Mouse (Mus musculus) G1E-ER4 (cell line): ENCODE data around the gene 0610010K14Rik. TPM values are rescaled to one million over a fixed set of nuclear protein-coding genes. Genes with fewer than 3 reads are reported as not detected.

Source experiments
- GATA1 ChIP-seq: IDR thresholded peaks from one replicate; pipeline ENCODE4 v1.8.0; 2012; ENCODE audit warnings: low read length, inconsistent platforms
- polyA plus RNA-seq: library from polyadenylated mRNA; stranded (reverse); fragments of >175 nt; gene quantifications from 2 replicates; pipeline ENCODE4 v1.2.3, GENCODE M21; 2012

0610010K14Rik gene
- polyA plus RNA-seq, 1 experiment, result 88.8 TPM

DNA sequence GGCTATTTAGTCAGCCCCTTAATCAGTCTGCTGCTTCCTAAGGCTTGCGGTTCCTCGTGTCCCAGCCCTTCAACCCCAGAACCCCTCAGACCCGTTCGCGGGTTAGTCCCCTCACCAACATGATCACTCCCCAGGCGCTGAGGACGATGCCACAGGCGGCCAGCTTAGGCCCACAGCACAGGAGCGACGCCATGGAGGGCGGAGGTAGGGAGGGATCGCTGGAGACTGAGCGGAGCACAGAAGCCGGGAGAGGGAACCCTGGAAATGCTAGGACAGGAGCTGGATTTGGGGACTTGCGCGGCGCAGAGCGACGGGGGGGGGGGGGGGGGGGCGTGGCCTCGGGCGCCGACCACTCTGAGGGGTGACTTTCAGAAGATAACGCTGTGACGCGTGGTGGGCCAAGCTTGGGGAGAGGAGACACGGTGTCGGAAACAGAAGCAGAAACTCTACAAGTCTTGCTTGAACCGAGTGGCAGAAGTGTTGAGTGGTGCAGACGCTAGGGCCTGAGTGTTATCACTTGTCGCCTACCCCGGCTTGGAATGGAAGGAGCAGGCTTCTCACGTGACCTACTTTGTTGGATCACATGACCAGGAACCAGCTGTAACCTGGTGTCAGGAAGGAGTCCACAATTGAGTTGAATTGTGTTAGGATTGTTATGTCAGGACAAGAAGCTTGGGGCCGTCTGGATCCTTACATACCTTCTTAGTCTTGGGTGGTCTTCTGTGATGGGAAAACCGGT, 2.0 kb upstream of the 0610010K14Rik start, which contains the start of the genes Gm21988 and Rnasek:
Gene Gm21988, minus strand, starts transcription at position 290 of the 739 bp plus-strand sequence.
Gene Rnasek, minus strand, starts transcription at position 302 of the 739 bp plus-strand sequence.
- TF ChIP-seq GATA1, result no peak

DNA sequence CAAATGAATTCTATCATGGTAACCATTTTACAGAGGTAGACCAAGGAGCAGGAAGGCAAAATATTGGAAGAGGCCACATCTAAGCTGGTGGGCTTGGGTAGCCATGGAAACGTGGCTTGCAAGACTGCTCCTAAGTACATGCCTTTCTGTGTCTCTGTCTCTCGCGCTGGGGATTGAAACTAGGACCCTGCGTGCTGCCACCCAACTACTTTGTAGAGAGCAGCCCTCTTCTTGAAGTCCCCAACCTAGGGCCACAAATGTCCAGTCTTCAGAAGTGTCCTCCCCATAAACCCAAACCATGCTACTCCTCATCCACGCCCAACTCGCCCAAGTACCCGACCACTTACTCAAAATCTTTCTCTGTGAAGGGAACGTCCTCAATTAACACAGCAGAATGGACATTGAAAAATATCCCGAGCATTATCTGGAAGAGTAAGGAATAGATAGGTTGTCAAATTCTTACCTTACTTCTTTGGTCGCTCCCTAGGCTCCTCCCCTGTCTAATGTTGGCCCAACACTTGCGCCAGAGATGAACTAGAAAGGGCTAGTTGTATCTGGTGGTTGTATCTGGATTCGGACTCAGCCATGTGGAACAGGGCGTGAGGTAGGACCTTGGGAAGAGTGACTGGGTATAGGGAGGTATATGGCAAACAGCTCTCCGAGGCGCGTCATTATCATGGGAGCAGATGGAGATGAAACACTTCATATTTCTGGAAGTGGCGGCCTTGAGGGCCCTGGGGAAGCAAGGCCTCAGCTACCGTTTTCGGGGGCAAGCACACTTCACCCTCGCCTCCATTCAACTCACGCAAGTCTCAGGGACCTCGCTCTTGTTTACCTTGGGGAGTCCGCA, 1.1 kb upstream of the 0610010K14Rik start:
- no peak for TF ChIP-seq GATA1

DNA sequence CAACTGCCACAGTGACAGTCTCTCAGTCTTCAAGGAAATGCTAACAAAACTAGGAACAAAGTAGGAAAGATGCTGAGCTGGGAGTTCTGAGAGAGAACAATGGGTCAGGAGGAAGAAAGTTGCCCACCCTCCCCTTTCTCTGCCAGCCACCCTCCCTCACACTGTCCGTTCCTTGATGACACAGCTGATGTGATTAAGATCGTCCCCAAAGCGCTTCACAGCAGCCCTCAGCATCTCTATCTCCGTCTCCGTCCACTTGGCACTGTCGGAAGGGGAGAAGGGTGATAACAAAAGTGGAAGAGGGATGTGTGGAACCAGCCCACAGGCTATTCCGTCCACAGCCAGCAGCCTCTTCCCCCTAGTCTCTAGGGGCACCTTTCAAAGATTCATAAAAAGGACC, 997 bp downstream of the 0610010K14Rik start:
- no peak for TF ChIP-seq GATA1

DNA sequence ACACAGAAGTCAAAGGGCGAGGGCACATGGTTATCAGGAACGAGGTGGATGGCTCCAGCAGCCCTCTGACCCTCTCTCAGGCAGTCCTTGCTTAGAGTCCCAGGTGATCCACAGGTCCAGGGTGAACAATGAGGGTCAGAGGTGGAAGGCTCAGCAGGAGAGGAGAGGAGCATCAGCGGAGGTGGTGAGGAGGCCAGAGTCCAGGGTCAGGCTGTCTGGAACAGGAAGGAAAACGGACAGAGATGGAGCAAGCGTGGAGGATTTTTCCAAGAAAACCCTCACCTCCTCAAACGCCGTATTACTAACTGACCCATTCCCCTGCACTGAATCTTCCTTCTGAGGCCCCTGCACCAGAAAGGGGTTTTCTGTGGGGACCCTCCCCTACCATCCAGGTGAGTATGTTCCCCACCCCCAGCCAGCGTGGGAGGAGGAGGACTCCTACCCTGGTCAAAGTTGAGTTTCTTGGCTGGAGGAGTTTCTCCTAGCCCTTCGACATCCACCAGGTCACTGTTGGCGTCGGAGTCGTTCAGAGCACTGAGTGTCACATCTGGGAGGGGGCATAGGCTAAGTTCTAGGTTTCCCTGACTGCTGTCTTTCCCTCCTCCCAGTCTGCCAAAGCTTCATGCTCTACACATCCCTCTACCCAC, 2.3 kb downstream of the 0610010K14Rik start:
- no peak for TF ChIP-seq GATA1

DNA sequence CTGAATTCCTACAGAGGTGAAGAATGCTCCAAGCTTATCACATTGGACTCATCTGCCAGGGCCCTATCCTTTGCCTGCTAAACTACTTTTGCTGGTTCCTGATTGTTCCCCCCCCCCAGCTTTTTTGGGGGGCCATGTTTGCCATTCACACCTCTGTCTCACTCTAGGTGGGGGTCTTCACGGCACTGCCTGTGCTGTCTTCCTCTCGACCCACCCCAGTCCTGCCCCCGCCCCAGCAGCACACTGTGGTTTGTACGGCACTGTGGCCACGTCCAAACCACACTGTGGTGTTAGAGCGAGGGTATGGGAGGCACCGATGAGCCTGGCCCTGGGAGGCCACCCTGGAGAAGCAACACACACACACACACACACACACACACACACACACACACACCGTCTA, 3.2 kb downstream of the 0610010K14Rik start:
- no peak for TF ChIP-seq GATA1

DNA sequence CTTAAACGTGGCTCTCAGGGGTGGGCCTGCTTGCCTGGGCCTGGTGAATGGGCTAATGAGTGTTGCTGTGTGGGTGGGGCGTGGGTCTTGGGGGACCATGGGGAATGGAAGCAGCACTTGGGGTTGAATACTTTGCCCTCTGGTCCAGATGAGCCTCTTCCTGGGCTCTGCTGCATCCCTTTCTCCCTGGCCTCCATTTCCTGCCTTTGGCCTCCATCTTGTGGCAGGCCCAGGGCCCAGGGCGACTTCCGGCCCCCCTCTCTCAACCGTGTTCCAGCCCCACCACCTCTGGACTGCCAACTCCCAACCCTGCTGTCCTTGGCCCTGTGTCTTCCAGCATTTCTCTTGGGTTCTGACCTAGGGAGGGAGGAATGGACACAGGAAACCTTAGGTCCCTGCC, 3.7 kb downstream of the 0610010K14Rik start:
- no peak for TF ChIP-seq GATA1

DNA sequence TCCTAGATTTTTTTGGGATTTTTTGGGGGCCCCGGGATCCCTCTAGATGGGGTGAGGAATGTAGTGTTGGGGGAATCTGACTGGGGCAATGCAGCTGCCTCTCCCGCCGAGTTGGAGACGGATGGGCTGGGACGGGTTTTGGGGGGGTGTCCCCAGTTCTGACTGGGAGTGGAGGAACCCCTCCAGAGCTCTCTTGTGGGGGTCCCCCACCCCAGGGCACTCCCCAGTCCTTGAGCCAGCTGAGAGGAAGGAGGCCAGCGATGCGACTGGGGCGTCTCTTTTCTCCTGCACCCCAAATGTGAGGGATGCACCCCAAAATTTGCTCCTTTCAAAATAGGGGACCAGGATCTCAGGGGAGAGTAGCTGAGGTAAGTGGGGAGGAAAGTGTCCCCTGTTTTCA, 4.7 kb downstream of the 0610010K14Rik start:
- no peak for TF ChIP-seq GATA1

DNA sequence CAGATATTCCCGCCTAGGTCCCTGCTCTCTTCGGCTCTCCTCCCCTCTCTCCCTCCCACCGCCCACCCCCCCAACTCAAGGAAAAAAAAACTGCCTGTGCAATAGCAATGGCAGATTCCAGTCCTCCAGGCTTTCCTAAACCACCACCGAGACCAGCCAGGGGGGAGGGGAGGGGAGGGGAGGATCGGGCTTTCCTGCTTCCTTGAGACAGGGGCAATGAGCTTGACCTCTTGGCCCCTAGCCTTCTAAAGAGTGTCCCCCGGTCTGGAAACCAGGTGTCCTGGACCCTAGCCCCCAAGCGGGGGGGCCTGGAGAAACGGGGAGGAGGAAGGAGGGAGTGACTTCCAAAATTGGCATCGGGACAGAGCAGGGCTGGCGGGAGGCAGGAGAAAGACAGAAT, 5.2 kb downstream of the 0610010K14Rik start:
- no peak for TF ChIP-seq GATA1

DNA sequence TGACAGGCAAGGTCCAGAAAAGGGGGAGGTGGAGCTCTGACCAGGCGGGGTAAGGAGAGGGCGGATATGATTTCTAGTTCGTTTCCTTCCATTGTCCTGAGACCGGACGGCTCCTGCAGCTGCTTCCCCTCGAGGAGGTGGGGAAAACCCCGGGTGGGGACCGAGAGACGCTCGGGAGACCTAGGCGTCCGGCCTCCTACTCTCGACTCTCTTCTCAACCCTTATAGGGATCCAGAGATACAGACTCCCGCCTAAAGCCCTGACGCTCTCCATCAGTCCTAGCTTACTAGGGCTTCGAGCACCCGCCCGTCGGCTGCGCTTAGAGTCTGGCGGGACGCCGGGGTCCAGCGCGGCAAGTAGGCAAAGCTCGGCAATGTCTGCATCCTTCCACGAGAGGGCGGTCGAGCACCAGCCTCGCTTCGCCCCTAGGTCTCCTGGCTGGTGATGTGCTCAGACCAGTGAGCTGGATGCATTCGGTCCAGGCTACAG, 7.4 kb downstream of the 0610010K14Rik start:
- TF ChIP-seq GATA1, result no peak

DNA sequence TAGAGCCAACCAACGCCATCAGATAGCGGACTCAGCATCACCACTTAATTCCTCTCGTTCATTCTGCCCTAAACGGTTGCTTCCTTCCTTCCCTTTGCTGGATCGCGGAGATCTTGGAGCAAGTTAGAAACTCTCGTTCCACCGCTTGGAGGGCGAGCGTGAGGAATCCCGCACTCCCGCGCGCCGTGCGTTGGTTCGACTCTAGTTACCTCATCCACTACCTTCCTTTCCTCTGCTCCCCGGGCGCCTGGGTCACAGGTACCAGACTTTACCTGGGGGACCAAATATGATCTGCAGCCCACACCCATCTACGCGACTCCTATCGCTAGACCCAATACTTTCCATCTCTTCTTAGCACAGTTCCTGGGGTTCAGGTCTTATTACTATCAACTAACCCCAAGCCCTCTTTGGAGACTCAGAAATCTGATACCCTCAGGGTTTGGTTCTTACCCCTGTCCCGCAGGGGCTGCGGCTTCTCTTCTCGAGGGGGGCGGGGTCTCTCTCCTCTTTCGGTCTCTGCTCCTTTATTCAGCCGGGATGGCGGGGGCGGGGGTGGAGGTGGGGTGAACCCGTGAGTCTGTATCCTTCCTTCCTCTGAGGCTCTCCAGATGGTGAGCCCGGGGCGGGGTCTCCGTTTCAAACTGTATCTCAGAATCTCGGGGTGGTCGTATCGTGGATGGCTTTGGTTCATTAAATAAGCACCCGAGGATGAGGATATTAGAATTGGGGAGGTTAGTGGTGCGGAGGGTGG, 8.3 kb downstream of the 0610010K14Rik start, which contains the start of gene Bcl6b:
Gene Bcl6b, minus strand, starts transcription at position 539 of the 751 bp plus-strand sequence.
- no peak for TF ChIP-seq GATA1

DNA sequence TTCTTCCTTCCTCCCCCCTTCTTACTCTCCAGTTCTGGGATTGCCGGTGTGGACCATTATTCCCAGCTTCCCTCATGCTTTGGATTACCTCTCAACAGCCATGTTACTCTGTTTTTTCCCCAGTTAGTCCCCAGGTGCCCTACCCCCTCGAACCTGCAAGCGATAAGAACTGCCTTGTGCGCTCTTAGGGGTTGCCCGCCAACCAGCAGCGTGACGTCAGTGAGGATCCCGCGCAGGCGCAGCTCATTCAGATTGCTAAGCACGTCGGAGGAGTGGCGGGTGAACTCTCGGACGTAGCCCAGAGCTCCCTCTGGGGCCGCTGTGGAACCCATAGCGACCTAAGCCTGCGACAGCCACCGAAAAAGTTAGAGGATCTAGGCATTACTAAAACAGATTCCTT, 8.9 kb downstream of the 0610010K14Rik start:
- TF ChIP-seq GATA1, result no peak

DNA sequence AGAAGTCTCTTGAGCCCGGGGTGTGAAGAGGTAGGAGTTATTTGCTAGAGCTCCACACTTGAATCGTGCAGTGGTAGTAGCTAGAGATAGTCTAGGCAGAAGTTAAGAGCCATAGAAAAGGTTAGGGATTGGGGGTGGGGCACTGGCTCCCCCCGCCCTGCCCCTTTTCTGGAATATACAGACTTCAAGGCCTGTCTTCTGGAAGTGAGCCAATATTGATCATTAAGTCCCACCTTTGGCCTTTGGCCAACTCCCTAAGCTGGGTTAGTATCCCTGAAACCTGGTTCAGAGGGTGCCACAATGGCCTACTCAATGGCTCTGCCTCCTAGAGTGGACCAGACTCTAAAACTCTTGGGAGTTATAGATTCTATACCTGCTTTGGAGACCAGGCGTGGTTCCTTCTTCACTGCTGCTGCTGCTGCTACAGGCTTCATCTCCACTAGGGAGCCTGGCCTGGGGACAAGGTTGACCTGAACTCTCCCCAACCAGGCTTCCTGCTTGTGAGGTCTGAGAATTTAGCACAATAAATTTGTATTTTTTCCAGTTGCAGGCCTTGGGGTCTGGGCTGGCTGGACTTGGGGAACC, 10.0 kb downstream of the 0610010K14Rik start:
- TF ChIP-seq GATA1, result no peak

DNA sequence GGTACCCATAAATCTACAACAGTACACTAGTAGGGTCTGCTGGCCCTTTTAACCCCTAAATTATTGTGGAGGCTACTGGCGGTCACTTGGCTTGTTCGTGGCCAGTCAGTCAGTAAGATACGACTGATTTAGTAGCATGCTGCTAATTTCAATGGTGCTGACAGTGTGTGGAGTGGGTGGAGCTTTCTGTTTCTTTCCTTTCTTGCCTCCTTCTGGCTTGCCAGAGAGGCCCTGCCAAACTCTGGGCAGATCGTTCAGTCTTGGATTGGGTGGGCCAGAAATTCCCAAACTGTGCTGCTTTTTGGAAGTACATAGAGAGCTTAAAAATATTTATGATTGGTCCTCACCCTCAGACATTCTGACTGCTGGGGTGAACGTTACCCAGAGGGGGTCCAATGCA, 10.6 kb downstream of the 0610010K14Rik start:
- no peak for TF ChIP-seq GATA1

DNA sequence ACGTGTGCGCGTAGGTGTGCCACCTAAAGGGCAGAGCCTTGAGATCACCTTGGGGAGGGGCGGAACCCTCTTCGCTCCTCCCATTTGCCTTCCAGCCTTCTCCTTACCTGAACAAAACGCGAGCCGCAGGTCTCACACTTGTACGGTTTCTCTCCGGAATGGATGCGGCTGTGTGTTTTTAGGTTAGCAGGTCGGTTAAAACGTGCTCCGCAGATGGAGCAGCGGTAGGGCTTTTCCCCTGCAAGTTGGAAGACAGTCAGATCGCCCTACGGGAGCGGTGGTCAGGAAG, 11.2 kb downstream of the 0610010K14Rik start:
- no peak for TF ChIP-seq GATA1
